Mouse (Mus musculus): Measurements from ENCODE around the gene Cdk9.

Gene Cdk9

DNA sequence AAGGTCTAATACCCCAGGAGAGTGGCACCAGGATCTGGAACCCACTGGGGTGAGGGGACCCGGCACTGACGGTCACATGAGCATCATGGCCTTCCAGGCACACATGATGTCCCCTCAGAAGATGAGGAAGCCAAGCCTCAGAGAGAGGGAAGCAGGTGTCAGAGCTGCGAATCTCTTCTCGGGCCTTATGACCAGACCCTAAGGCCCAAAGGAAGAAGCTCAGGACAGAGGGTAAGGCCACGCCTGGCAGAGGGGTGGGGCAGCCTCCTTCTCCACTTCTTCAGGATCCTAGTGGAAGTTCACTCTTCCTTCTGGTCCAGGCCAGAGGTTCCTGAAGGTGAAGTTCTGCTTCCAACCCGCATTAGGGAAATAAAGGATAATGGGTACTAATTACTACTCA is 19.8 kb upstream of the Cdk9 start:
- no peak for DNase-seq (ENCODE audit: low read depth)

DNA sequence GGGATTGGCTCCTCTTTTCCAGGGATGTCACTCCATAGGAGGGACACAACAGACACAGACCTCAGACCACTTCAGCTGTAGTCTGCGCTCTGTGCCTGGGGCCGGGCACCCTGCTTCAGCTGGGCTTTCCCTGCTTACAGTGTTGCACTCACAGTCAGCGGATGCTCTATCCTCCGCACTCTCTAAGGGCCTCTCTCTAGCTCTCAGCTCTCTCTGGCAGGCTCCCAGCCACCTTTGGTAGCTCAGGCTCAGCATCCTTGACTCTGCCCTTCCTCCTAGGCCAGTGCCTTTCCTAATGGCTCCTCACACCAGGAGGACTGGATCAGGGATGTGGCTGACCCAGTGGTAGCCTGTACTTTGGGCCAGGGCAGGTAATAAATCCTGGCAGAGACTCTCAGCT is 19.0 kb upstream of the Cdk9 start:
- no peak for DNase-seq (ENCODE audit: low read depth)

DNA sequence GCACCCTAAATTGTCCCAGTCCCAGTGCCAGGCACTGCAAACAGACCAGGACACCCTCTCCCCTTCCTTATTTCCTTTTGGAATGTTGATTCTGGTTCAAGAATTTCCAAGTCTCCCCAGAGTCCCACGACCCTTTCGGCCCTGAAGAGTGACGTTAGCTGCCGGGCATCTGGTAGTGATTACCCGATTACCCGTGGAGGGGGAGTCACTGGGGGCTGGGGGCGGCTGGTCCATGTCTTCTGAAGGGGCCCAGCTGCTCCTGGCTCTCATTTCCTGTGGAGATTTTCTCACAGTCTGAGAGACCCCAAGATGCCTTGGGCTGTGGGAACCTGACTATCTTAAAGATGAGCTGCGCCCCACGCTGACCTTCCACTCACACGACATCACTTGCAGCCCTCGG is 18.0 kb upstream of the Cdk9 start:
- DNase-seq (ENCODE audit: low read depth) = no peak

DNA sequence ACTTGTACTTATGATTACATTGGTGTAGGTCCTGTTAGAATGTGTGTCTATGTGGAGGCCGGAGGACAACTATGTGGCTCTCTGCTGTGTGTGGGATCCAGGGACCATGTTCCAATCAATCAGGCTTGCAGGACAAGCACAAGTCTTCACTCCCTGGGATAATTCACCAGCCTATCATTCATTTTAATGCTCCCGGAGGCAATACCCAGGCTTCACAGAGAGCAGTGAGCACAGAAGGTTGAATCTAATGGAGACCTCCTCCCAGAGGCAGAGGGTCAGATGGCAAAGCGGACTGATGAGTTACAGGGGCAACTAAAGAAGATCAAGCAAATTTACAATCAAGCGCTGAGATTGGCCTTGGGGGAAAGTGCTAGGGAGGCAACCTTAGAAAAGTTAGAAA is 16.7 kb upstream of the Cdk9 start:
- DNase-seq (ENCODE audit: low read depth) = no peak

DNA sequence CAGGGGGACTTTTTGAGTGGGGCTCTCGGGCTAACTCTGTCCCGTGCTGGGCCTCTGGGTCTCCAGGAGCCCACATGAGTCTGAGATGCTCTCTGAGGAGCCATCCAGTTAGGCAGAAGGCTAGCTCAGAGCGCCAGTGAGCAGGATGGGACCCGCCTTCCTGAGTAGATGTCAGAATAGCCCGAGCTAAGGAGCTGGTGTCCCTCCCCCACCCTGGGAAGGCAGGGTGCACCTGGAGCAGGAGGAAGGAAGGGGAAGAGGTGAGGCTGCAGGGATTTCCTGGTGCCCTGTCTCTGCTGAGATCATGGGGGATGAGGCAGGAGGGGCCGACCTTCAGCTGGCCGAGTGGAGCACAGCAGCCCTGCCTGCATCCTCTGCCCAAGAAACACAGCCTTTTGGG is 15.6 kb upstream of the Cdk9 start:
- peak; percentile 46 for DNase-seq (ENCODE audit: low read depth)

DNA sequence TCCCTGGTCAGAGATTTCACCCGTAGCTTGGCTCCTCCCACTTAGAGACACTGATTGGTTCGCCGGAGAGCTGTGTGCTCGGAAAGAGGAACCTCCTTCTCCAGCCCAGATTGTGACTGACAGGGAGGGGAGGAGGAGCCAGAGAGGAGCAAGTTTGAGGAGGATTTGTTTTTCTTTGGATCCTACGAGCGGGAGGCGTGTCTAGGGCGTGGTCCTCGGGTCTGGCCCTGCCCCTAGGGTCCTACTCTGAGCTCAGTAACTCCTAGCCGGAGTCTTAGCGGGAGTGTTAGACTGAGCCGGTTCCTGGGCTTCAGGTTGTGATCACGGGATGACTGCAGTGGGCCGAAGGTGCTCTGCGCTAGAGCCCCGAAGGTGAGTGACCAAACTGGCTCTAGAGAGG is 14.6 kb upstream of the Cdk9 start:
- DNase-seq (ENCODE audit: low read depth) = peak; percentile 99

DNA sequence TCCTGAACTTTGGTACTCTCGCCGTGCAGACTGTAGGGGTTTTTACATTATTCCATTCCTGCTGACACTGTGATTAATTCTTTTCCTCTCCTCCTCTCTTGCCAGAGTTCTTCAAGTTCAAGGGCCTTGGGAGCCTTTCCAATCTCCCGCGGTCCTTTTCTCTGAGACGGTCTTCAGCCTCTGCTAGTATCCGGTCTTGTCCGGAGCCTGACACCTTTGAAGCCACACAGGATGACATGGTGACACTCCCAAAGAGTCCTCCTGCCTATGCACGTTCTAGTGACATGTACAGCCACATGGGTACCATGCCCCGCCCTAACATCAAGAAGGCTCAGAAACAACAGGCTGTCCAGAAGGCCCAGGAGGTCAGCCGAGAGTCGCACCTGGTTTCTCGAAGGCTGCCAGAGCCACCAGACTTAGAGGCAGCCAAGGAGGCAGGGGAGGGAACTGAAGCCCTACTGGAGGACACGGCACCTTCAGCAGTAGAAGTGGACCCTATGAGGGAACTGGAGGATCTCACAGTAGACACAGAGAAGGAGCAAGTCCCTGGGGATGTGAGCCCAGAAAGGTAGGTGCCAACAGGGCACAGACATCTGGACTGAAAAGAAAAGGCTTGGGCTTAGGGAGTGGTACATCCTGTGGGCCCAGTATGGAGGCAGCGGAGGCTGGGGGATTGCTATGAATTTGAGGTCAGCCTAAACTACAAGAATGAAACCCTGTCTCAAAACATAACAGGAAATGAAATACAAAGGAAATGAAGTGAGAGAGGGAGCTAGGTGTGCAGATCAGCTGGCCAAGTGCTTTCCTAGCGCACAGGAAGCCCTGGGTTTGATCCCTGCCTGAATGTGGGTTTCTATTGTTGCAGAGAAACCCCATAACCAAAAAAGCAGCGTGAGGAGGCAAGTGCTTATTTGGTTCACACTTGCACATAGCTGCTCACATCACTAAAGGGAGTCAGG is 12.2 kb upstream of the Cdk9 start:
- no peak for DNase-seq (ENCODE audit: low read depth)

DNA sequence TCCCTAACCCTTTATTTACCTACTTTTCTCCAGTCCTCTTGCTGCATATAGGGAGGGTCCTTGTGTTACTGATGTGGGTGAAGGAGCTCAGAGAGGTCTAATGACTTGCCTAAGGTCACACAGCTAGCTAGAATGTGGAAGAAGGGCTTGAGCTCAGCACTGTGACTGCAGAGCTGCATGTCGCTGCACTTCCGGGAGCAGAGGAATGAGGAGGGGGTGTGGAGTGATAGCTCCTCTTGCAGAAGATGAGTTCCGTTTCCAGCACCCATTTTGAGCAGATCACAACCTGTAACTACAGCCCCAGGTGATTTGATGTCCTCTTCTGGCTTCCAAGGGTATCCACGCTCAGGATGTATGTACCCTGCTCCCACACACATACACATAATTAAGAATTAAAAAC is 11.3 kb upstream of the Cdk9 start:
- DNase-seq (ENCODE audit: low read depth) = no peak

DNA sequence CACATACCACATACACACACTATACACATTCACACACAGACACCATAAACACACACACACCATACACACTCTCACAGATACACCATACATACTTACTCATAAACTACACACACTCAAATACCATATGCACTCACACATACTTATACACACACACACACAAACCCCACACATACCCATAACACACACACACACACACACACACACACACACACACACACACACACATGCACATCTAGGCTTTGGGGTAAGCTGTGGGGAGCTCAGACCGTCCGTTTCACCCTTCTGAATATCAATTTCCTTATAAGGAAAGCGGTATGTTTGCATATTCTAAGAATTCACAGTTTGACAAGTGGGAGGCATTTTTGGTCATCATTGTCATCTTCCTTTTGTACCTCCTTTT is 9.7 kb upstream of the Cdk9 start:
- DNase-seq (ENCODE audit: low read depth) = no peak

DNA sequence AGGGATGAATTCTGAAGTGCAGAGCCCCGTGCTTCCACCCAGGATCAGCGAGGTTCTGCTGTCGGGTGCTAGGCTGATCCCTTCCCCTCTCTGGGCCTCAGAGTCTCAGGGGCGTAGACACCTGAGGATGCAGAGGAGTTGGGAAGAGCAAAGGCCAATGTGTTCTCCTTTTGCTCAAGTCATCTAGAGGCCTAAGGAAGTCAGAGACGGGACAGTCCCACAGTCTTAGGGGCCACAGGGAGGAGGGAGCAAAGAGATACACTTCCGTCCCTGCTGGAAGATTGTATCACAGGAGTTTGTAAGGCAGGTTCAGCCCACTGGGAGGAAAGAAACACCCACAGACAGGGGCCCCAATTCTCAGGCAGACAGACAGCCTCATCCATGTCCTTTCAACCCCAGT is 9.2 kb upstream of the Cdk9 start:
- no peak for DNase-seq (ENCODE audit: low read depth)

DNA sequence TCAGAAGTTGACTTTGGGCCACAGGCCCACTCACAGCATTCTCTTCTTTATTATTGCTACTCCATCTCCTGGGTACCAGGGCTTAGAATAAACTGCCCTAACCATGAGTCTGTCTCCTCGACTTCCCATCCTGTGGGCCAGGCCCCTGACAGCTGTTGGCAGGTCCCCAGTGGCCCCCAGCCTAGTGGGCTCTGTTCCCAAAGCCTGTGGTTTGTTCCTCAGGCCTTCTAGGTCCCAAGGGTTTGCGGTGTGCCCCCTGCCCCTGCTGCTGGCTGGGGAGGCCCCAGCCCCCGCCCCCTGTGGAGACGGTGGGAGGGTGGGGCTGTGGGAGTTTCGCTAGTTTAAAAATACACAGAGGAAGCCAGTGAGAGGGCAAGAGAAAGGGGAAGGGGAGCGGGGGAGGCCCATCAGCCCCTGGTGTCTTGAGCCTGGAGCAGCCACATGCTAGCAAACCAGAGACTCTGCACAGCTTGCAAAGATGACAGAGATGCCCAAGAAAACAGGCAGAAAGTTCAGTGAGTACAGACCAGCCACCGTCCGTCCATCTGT is 7.9 kb upstream of the Cdk9 start, which contains the start of gene Sh2d3c:
Gene Sh2d3c, plus strand, starts transcription at position 375 of the 549 bp plus-strand sequence.
- DNase-seq (ENCODE audit: low read depth) = peak; percentile 72

DNA sequence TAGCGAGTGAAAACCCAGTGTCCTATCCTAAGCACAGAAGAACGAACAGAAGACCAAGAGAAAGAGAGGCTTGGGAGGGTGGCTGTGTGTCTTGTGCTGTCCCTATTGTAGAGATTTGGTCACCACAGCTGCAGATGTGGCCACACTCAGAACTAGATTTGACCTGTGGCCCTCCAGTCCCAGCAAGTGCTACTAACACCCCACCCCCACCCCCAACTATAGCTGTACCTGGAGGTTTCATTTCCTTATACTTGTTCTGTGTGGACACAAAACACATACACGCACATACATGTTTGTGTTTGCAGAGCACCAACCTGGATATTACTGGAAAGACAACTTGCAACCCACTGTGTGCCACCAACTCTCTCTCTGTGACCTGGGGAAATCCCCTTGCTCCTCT is 7.2 kb upstream of the Cdk9 start:
- DNase-seq (ENCODE audit: low read depth) = no peak

DNA sequence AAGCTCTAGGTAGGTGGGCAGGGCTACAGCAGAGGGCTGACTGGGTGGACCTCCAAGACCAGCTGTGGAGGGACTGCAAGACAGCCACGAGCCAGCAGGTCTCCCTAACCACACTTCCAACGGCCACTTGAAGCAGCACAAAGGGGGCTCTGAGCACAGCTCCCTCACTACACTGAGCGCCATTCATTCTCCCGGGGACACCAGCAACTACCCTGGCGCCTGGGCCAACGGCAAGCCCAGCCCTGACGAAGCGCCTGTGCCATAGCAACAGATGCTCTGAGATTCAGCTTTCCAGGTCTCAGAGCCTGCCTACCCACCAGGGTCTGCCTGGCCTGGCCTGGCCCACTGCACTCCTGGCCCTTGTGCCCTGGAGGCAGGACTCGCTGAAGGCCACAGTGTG is 5.9 kb upstream of the Cdk9 start:
- no peak for DNase-seq (ENCODE audit: low read depth)

DNA sequence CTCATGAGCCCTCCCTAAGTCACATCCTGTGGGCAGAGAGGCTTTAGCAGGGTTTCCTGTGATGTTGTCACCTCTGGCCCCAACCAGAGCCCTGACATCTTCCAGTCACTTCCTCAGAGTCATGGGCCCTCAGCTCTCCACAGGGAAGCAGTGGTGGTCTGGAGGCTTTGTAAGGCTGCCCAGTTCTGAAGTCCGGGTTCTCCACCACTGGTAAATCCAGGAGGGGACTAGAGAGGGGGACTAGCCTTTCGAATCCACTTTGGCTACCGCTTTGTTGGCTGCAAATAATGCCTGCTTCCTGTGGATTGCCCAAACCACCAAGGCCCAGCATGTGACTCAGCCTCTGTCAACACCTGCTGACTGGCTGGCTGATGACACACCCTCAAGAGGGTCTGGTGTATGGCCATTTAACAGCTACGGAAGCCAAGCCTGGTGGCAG is 2.1 kb upstream of the Cdk9 start:
- peak; percentile 99 for DNase-seq (ENCODE audit: low read depth)

DNA sequence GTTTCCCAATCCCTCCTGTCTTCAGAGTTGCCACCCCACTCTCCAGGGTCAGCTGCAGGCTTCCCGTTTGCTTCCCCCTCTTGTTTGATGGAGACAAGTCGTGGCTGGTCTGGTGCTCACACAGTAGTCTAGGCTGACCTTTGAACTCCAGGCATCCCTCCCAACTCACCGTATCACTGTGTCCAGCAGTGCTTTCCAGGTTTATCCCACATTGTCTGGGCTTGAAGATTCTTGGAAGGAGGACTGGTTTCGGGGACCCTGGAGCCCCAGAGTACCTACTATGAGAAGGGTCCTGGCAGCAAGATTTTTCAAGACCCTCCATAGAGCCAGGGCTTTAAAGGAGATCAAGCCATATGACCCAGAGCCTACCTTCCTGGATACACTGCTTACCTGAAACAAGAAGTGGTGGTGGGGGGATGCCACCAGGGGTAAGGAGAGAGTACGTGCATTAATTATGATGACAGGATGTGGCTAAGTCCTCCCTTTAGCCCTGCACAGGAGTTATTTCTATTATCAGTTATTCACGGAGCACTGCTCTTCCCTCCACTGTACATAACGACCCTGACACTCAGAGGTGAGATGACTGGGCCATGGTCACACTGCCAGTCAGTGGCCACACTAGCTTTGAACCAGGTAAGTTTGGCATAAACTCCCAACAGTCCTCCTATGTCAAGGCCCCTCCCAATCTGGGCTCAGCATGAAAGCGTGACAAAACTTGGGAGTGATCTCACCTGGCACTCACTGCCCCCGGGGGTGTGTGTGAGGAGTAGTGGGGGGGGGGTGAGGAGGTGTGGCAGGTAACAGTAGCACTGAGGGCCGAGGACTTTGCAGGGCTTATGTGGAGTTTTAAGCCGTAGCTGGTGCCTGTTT is 1.5 kb upstream of the Cdk9 start:
- no peak for DNase-seq (ENCODE audit: low read depth)

DNA sequence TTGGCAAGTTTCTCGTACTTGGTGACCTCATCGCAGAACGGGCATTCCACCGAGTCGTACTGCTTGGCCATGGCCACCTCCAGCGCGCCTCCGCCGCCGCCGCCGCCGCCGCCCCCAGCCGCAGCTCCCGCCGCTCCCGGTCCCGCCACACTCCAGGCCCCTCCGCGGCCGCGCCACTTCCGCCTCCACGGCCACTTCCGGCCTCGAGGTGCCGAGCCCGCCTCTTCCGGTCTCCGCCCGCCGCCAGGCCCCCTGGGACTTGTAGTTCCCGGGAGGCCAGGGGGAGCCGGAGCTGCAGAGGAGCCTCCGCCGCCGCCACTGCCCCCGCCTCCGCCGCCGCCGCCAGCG is 316 bp downstream of the Cdk9 start:
- DNase-seq (ENCODE audit: low read depth) = peak; percentile 92

DNA sequence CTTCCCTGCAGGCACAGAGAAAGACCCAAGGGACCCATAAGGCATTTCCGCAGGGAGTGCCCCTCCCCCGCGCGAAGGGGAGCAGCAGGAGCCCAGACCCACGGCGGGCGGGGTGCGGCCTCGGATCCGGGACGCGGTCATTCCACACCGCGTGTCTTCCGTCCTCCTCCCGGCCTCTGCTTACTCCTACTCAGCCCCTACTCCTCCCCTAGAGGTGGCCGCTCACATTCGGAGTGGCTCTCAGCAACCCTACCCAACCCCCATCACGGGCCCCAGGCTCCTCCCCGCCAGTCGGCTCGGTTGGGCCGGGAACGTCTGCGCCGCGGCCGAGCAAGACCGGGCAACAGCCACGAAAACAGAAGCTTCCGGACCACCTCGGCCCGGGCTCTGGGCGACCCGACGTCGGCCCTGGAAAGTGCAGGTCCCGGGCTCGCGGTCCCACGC is 746 bp downstream of the Cdk9 start:
- peak; percentile 69 for DNase-seq (ENCODE audit: low read depth)

DNA sequence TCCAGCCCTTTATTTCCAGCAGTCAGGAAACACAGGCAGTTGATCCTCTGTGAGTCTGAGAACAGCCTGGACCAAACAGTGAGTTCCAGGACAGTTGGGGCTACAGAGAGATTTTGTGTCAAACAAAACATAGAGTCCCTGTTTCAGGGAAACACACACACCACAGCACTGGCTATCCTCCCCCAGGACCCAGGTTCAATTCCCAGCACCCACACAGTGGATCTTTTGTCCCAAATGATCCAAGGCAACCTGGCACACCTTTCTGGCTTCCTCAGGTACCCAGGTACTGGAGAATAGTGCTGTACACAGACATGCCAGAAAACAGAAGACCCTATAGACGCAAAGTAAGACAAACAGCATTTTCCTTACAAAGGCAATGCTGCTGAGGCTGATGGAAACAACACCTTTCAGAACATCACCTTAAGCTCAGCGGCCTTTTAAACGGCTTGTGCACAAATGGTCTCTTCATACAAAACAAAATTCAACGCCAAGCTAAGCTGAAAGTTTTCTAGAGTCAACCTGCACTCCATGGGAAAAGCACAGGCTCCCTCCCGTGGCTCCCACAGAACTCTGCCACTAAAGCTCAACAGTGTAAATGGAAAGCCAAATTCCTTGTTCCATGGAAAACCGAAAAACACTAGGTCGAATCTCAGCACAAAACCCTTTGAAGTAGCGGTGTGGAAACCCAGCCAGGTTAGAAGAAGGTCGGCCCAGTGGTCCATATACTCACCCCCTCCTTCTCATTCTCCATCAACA is 1.4 kb downstream of the Cdk9 start:
- DNase-seq (ENCODE audit: low read depth) = no peak

DNA sequence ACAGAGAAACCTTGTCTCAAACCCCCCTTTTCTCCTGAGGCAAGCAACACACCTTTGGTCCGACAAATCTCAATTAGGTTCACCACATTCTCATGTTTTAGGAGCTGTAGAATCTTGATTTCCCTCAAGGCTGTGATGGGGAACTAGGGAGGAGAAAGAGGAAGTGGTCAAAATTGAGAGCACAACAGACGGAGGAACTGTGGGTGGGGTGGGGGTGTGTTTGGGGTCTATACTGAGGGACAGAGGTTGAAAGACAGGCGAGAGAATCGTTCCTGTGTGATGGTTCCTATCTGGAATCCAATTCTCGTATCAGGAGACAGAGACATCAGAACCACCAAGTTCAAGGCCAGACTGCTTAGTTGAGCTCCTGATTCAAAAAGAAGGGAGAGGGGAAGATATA is 2.5 kb downstream of the Cdk9 start:
- DNase-seq (ENCODE audit: low read depth) = peak; percentile 65

DNA sequence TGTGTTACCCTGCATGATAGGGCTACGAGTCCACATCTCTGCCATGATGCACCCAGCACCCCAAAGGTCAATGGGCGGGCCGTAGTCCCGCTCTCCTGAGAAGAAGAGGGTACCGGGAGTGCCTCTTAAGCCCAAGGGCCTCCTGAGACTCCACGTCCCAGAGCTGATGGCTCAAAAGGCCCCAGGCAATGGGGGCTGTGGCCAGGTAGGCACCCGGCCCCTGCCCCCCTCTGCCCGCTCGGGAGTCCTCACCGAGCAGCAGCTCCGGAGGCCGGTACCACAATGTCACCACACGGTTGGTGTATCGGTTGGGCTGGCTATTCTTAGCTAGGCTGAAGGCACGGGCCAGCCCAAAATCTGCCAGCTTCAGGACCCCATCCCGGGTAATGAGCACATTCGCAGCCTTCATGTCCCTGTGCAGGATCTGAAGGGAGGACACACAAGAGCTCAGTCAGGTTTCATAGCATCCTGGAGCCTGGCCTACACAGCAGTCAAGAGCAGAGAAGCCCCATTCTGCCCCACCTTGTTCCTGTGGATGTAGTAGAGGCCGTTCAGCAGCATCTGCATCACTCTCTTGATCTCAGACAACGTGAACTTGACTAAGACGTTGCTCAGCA is 3.2 kb downstream of the Cdk9 start:
- DNase-seq (ENCODE audit: low read depth) = no peak

DNA sequence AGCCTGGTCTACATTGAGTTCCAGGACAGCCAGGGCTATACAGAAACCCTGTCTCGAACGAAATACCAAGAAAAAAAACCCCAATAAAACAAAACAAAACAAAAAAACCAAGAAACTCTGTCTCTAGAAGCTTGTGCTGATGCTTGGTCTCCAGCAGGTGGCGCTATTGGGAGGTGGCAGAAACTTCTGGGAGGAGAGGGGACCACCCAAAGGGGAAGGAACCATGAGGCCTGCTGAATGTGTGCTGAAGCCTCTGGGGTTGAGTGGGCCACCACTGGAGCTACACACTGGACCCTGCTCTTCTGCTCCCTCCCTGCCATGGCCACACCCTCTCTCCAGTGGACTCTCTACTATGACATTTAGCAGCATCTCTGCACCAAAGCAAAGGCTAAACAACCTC is 4.2 kb downstream of the Cdk9 start:
- DNase-seq (ENCODE audit: low read depth) = peak; percentile 76

DNA sequence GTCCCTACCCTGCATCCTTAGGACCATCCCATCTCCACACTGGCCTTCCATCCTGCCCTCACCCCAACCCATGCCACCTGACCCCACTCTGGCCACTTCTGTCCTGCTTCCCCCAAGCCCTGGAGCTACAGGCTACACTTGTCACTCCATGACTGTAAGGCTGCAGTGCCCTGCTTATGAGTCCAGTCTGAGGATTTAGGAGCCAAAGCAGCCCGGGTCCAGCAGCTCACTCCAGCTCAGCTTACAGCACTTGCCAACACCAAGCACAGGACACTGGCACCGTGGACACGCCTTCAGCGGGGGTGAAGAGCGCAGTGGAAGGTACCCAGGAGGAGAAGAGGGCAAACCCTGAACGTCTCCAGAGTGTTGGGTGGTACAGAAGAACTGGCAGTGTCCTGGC is 5.9 kb downstream of the Cdk9 start:
- DNase-seq (ENCODE audit: low read depth) = no peak

Measured in 416B (cell line).